Mouse (Mus musculus): ENCODE data around the gene Ptdss2. TPM values are rescaled to one million over a fixed set of nuclear protein-coding genes. Genes with fewer than 3 reads are reported as not detected.

The Ptdss2 gene
- polyA plus RNA-seq, 1 experiment from 2014 or later: 95.8 TPM

DNA sequence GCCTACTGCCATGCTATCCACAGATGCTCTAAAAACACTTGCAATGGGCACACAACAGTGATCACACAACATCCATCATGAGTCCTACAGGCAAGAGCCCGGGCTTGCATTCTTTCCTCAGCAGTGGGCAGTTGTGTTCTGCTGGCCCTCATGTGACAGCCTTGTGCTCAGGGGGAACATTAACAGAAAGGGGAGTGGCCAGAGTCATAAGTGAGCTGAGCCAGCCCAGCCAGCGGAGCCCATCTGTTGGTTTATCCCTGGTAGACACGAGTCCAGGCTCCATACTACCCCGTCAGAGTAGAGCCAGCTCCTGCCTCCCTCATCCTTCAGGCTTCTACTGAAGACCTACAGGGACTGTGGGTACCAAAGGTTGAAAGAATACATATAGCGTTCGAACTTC lies 28.2 kb upstream of the Ptdss2 start:
- Histone ChIP-seq H3K9ac (ENCODE audit: low read depth, low read length) (no peak overlapping the region), H3K4me2 (ENCODE audit: low read length) (no peak overlapping the region), H3K4me1 (ENCODE audit: control insufficient read depth, insufficient read depth, low read depth, low read length) (peaks cover 7% of the 10 kb centered on the region; the same call in 1 of the 2 replicates), H3K9me3 (ENCODE audit: control insufficient read depth, low read length) (no peaks in the 10 kb centered on the region), H3K27ac (ENCODE audit: low read depth, low read length) (no peak overlapping the region), H3K36me3 (ENCODE audit: control insufficient read depth, insufficient read depth, low read length) (no peaks in the 10 kb centered on the region), H3K27me3 (replicated peaks; ENCODE audit: control insufficient read depth, insufficient read depth, low read length) (peaks cover 20% of the 10 kb centered on the region), H3K4me3 (ENCODE audit: low read length) (no peak overlapping the region)
- no peak for ATAC-seq
- WGBS: 84% methylated on average over 6 of the region's 6 CpGs

GRCm38 (mm10) chr7:141094487-141095205 lies 27.5 kb upstream of the Ptdss2 start:
- 58% methylated on average over 15 of the region's 15 CpGs for WGBS
- Histone ChIP-seq H3K4me3 (ENCODE audit: low read length) (no peak overlapping the region), H3K27ac (ENCODE audit: low read depth, low read length) (no peak overlapping the region), H3K4me2 (ENCODE audit: low read length) (no peak overlapping the region), H3K36me3 (ENCODE audit: control insufficient read depth, insufficient read depth, low read length) (no peaks in the 10 kb centered on the region), H3K9ac (ENCODE audit: low read depth, low read length) (no peak overlapping the region), H3K27me3 (replicated peaks; ENCODE audit: control insufficient read depth, insufficient read depth, low read length) (peaks cover 23% of the 10 kb centered on the region), H3K4me1 (ENCODE audit: control insufficient read depth, insufficient read depth, low read depth, low read length) (peaks cover 10% of the 10 kb centered on the region; the same call in 1 of the 2 replicates), H3K9me3 (ENCODE audit: control insufficient read depth, low read length) (no peaks in the 10 kb centered on the region)
- ATAC-seq: no peak

GRCm38 (mm10) chr7:141096021-141096420 lies 26.2 kb upstream of the Ptdss2 start:
- H3K27me3 ChIP-seq (replicated peaks; ENCODE audit: control insufficient read depth, insufficient read depth, low read length): peaks cover 27% of the 10 kb centered on the region
- ATAC-seq: no peak

DNA sequence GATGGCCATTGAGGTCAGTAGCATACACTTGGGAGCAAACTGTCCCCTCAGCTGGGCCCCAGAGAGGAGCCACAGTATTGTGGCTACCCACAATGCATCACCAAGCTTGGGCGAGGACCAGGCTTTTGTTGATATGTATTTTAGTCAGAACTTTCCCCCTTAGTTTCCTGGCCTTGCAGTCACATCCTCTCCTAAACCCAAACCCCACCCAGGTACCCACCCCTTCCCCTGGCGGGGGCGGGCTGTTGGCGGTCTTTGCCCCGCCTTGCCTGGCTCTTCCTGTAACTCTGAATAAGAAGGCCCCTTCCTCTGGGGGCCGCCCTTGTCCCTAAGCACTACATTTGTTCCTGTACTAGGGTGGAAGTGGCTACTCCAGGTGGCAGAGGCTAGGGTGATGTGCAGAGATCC lies 25.5 kb upstream of the Ptdss2 start:
- H3K9ac ChIP-seq (ENCODE audit: low read depth, low read length): no peak overlapping the region
- no peaks in the 10 kb centered on the region for H3K36me3 ChIP-seq (ENCODE audit: control insufficient read depth, insufficient read depth, low read length)
- H3K27me3 ChIP-seq (replicated peaks; ENCODE audit: control insufficient read depth, insufficient read depth, low read length): peaks cover 33% of the 10 kb centered on the region
- H3K4me2 ChIP-seq (ENCODE audit: low read length): no peak overlapping the region
- ATAC-seq: no peak
- H3K4me1 ChIP-seq (ENCODE audit: control insufficient read depth, insufficient read depth, low read depth, low read length): peaks cover 14% of the 10 kb centered on the region; the same call in 1 of the 2 replicates
- no peak overlapping the region for H3K27ac ChIP-seq (ENCODE audit: low read depth, low read length)
- no peak overlapping the region for H3K4me3 ChIP-seq (ENCODE audit: low read length)
- 47% methylated on average over 6 of the region's 6 CpGs for WGBS
- H3K9me3 ChIP-seq (ENCODE audit: control insufficient read depth, low read length): no peaks in the 10 kb centered on the region

More at GRCm38 (mm10) chr7:141096021-141096420, 26.2 kb upstream of the Ptdss2 start:
- 69% methylated on average over 6 of the region's 6 CpGs for WGBS
- no peaks in the 10 kb centered on the region for H3K9me3 ChIP-seq (ENCODE audit: control insufficient read depth, low read length)
- H3K36me3 ChIP-seq (ENCODE audit: control insufficient read depth, insufficient read depth, low read length): no peaks in the 10 kb centered on the region
- H3K4me1 ChIP-seq (ENCODE audit: control insufficient read depth, insufficient read depth, low read depth, low read length): peaks cover 14% of the 10 kb centered on the region; the same call in 1 of the 2 replicates
- H3K4me3 ChIP-seq (ENCODE audit: low read length): no peak overlapping the region
- no peak overlapping the region for H3K27ac ChIP-seq (ENCODE audit: low read depth, low read length)
- no peak overlapping the region for H3K4me2 ChIP-seq (ENCODE audit: low read length)
- no peak overlapping the region for H3K9ac ChIP-seq (ENCODE audit: low read depth, low read length)

DNA sequence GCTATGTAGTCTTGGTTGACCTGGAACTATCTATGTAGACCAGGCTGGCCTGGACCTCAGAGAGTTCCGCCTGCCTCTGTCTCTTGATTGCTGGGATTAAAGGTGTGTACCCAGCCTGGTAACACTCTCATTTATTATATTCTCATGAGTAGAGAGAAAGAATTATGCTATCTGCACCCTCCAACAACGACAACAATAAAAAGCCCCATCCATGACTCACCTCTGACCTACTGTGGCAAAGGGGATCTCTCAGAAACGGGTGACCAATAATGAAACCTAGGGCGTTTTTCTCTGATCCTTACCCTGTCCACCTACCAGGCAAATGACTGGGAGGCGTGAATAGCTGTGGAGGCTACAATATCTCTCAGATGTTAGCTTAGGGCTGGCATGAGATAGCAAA lies 25.0 kb upstream of the Ptdss2 start:
- H3K4me2 ChIP-seq (ENCODE audit: low read length): no peak overlapping the region
- no peaks in the 10 kb centered on the region for H3K9me3 ChIP-seq (ENCODE audit: control insufficient read depth, low read length)
- peaks cover 11% of the 10 kb centered on the region; the same call in 1 of the 2 replicates for H3K4me1 ChIP-seq (ENCODE audit: control insufficient read depth, insufficient read depth, low read depth, low read length)
- no peak overlapping the region for H3K9ac ChIP-seq (ENCODE audit: low read depth, low read length)
- no peak overlapping the region for H3K4me3 ChIP-seq (ENCODE audit: low read length)
- H3K27ac ChIP-seq (ENCODE audit: low read depth, low read length): no peak overlapping the region
- ATAC-seq: no peak
- no peaks in the 10 kb centered on the region for H3K36me3 ChIP-seq (ENCODE audit: control insufficient read depth, insufficient read depth, low read length)
- WGBS: 83% methylated on average over 5 of the region's 5 CpGs
- peaks cover 33% of the 10 kb centered on the region for H3K27me3 ChIP-seq (replicated peaks; ENCODE audit: control insufficient read depth, insufficient read depth, low read length)

DNA sequence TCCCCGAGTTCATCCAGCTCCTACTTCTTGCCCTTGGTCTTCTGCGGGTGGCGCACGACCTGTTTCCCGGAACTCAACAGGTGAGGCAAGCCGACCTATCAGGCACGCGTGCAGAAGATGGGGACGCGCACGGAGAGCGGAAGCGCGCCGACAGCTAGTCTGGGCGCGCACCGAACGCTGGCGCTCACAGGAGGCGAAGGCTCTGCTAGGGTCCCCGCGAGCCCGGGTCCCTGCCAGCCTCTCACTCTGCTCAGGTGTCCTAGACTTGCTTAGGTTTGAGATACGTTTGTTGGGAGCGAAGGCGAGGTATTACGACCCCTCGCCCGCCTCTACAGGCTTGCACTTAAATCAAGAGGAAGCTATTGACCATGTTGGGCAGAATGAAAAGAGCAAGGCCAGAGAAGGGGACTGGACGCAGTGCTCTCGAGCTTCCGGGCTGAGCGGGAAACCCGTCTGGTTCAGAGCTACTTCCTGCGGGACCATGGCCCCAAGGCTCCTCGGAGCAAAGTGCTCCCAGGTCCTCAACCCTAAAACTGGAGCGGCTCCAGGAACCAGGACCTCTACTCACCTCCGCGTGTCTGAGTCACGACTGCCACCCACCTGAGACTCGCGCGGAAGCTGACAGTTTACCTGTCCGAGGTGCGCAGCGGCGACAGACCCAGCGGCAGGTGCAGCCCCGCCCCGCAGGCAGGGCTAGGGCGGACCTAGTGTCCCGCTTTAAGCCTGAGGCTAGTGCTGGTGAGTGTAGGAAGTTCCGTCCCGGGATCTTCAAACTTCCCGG lies 22.1 kb upstream of the Ptdss2 start, which contains the start of gene Sigirr:
Sigirr (minus strand) TSS at position 662 of the 781 bp plus-strand sequence.
- Histone ChIP-seq H3K9ac (ENCODE audit: low read depth, low read length) (peak within 1 kb of the TSS; percentile 45), H3K4me2 (ENCODE audit: low read length) (peak within 1 kb of the TSS; percentile 74), H3K4me1 (ENCODE audit: control insufficient read depth, insufficient read depth, low read depth, low read length) (peaks cover 6% of the 10 kb centered on the region; the same call in 1 of the 2 replicates), H3K4me3 (ENCODE audit: low read length) (peak within 1 kb of the TSS; percentile 49), H3K36me3 (ENCODE audit: control insufficient read depth, insufficient read depth, low read length) (no peaks in the 10 kb centered on the region), H3K27me3 (replicated peaks; ENCODE audit: control insufficient read depth, insufficient read depth, low read length) (peaks cover 31% of the 10 kb centered on the region), H3K27ac (ENCODE audit: low read depth, low read length) (no peak within 1 kb of the TSS), H3K9me3 (ENCODE audit: control insufficient read depth, low read length) (no peaks in the 10 kb centered on the region)
- 1% methylated on average over 56 of the region's 56 CpGs for WGBS
- peak; percentile 73; the same call in 1 of the 2 replicates for ATAC-seq

GRCm38 (mm10) chr7:141103161-141103560 lies 19.0 kb upstream of the Ptdss2 start:
- ATAC-seq: no peak
- Histone ChIP-seq H3K4me3 (ENCODE audit: low read length) (no peak overlapping the region), H3K36me3 (ENCODE audit: control insufficient read depth, insufficient read depth, low read length) (no peaks in the 10 kb centered on the region)

GRCm38 (mm10) chr7:141115874-141116273 lies 6.3 kb upstream of the Ptdss2 start:
- no peaks in the 10 kb centered on the region for H3K27me3 ChIP-seq (replicated peaks; ENCODE audit: control insufficient read depth, insufficient read depth, low read length)
- no peaks in the 10 kb centered on the region for H3K9me3 ChIP-seq (ENCODE audit: control insufficient read depth, low read length)
- ATAC-seq: no peak
- no peak overlapping the region for H3K27ac ChIP-seq (ENCODE audit: low read depth, low read length)
- H3K9ac ChIP-seq (ENCODE audit: low read depth, low read length): no peak overlapping the region
- H3K36me3 ChIP-seq (ENCODE audit: control insufficient read depth, insufficient read depth, low read length): no peaks in the 10 kb centered on the region
- WGBS: 91% methylated on average over 9 of the region's 9 CpGs
- H3K4me3 ChIP-seq (ENCODE audit: low read length): no peak overlapping the region
- H3K4me1 ChIP-seq (ENCODE audit: control insufficient read depth, insufficient read depth, low read depth, low read length): no peaks in the 10 kb centered on the region
- no peak overlapping the region for H3K4me2 ChIP-seq (ENCODE audit: low read length)

More at GRCm38 (mm10) chr7:141103161-141103560, 19.0 kb upstream of the Ptdss2 start:
- 69% methylated on average over 3 of the region's 3 CpGs for WGBS
- Histone ChIP-seq H3K4me1 (ENCODE audit: control insufficient read depth, insufficient read depth, low read depth, low read length) (peaks cover 6% of the 10 kb centered on the region; the same call in 1 of the 2 replicates), H3K9ac (ENCODE audit: low read depth, low read length) (no peak overlapping the region), H3K27ac (ENCODE audit: low read depth, low read length) (no peak overlapping the region), H3K27me3 (replicated peaks; ENCODE audit: control insufficient read depth, insufficient read depth, low read length) (peaks cover 28% of the 10 kb centered on the region), H3K4me2 (ENCODE audit: low read length) (no peak overlapping the region), H3K9me3 (ENCODE audit: control insufficient read depth, low read length) (no peaks in the 10 kb centered on the region)

DNA sequence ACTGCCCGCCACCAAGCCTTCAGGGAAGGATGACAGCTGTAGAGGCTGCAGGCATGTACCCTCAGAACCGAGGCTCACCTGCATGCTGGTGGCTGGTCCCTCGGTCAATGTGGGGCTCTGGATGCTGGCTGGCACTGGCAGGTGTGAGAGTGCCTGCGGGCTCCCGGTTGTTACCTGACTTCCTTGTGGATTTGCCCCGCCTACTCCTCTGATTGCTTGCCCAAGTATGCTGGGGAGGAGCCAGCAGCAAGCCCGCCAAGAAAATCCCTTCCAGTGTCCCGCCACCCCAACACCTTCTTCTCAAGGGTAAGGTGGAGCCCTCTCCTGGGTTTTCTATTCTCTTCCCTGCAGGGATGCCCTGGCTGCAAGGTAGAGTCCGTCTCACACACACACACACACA lies 4.5 kb upstream of the Ptdss2 start, which contains the start of gene Ano9:
Ano9 (minus strand) TSS at position 171 of the 400 bp plus-strand sequence.
- Histone ChIP-seq H3K4me2 (ENCODE audit: low read length) (no peak within 1 kb of the TSS), H3K4me1 (ENCODE audit: control insufficient read depth, insufficient read depth, low read depth, low read length) (no peaks in the 10 kb centered on the region)
- ATAC-seq: no peak

More for the DNA sequence above, 4.5 kb upstream of the Ptdss2 start, which contains the start of gene Ano9:
- Histone ChIP-seq H3K4me3 (ENCODE audit: low read length) (no peak within 1 kb of the TSS), H3K27ac (ENCODE audit: low read depth, low read length) (no peak within 1 kb of the TSS), H3K9ac (ENCODE audit: low read depth, low read length) (no peak within 1 kb of the TSS), H3K36me3 (ENCODE audit: control insufficient read depth, insufficient read depth, low read length) (no peaks in the 10 kb centered on the region), H3K9me3 (ENCODE audit: control insufficient read depth, low read length) (no peaks in the 10 kb centered on the region), H3K27me3 (replicated peaks; ENCODE audit: control insufficient read depth, insufficient read depth, low read length) (no peaks in the 10 kb centered on the region)
- WGBS: 19% methylated on average over 9 of the region's 9 CpGs

Measured in hindbrain, embryonic 16.5 days (tissue).